Mouse (Mus musculus) thymus, adult 18-20 months (tissue): Measurements from ENCODE around the gene Gse1.

Experiments
- DNase-seq, 2 experiments: peaks; one replicate each; pipeline ENCODE4 v3.0.0; 2022; ENCODE audit warnings: mixed read lengths in 2 of 2

Gene Gse1

DNA sequence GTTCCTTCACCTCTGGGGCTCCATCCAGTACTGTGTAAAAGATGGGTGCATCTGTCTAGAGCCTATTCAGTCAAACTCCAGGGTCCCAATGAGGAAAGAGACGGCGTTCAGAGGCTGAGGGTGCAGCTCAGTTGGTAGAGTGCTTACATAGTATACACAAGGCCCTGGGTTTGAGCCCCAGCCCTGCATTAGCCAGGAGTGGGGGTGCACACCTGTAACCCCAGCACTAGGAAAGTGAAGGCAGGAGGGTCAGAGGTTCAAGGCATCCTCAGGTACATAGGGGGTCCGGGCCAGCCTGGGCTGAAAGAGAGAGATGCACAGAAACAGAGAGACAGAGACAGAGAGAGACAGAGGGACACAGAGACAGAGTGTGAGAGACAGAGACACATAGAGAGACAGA, 15.0 kb upstream of the Gse1 start:
- no peak for DNase-seq

DNA sequence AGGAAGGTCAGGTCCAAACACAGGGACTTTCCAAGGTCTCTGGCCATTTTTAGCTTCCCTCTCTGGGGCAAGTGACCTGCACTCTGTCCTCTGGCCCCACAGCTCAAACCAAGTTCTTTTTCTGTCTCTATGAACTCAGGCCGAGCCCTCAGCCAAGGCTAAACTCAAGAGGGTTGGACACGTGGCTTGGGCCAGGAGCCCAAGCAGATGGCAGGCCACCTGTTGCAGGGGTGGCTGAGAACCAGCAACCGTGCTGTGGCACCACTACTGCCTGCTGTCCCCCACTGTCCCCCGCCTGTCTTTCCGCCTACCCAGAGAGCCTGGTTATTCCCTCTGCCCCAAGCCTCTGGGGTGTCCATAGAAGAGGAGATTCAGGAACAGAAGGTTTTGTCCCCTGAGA, 14.3 kb upstream of the Gse1 start:
- DNase-seq, result no peak

DNA sequence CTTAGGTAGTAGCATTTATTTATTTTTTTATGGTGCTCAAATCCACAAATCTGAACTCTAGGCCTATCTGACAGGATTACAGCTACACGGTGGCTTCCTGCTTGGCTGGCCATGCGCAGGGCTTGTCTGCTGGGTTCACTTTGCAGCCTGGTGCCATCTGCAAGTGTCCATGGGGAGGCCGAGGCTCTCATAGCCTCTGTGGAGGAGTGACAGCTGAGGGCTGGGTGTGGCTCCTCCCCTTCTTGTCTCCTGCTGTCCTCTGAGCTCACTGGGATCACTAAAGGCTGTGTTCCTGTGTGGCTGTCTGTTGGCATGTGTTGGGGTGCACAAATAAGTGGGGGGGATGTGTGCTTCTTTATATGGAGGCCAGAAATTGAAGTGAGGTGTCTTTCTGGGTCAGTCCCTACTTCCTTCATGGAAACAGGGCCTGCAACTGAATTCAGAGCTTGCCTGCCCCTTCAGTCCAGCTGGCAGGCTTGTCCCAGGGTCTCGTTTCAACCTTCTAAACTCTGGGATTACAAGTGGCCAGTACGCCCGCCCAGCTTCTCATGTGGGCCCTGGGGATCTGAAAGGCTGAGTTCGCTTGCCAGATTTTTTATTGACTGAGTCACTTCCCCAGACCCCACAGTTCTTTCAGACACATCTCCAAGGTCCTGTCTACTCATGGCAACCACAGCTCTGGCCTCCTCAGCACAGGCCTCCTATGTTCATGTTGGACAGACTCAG, 12.7 kb upstream of the Gse1 start:
- DNase-seq, result no peak

- no peak for DNase-seq
These were observed 11.1 kb upstream of the Gse1 start for GRCm38 (mm10) chr8:120216855-120217830.

DNA sequence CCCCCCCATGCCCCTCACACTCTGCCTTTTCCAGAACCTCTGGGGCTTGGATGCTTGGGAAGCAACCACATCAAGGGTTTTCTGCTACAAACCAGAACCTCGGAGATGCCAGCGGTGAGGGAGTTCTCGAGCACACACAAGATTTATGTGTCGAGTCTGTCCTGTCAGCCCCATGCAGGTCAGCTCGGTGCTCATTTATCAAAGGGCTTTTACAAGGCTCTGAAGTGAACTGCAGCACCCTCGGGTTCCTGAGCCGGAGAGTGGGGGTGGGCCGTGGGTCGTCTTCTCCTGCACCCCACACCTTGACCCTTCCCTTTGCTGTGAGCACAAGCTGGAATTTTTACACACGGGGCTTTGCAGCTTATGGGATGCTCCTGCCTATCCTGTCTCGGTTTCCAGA, 5.7 kb upstream of the Gse1 start:
- DNase-seq, result no peak

- DNase-seq, result no peak
These were observed 3.5 kb upstream of the Gse1 start for GRCm38 (mm10) chr8:120224521-120225420.

GRCm38 (mm10) chr8:120225421-120226151, 2.7 kb upstream of the Gse1 start:
- DNase-seq, result no peak

- DNase-seq, result no peak
These were observed 1.3 kb upstream of the Gse1 start for GRCm38 (mm10) chr8:120226700-120227577.

DNA sequence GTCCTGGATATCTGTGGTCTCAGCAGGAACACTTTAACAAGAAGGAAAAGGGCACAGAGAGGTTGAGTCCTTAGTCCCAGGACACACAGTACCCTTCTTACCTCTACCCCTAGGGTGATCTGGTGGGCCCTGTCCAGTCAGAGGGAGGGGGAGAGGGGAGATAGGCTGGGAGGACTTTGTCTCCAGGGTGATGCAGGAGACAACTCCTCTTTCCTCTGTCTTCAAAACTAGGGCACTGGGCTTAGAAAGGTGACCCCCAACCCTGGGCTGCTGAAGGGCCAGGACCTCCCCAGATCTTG, 729 bp upstream of the Gse1 start:
- DNase-seq, result no peak

DNA sequence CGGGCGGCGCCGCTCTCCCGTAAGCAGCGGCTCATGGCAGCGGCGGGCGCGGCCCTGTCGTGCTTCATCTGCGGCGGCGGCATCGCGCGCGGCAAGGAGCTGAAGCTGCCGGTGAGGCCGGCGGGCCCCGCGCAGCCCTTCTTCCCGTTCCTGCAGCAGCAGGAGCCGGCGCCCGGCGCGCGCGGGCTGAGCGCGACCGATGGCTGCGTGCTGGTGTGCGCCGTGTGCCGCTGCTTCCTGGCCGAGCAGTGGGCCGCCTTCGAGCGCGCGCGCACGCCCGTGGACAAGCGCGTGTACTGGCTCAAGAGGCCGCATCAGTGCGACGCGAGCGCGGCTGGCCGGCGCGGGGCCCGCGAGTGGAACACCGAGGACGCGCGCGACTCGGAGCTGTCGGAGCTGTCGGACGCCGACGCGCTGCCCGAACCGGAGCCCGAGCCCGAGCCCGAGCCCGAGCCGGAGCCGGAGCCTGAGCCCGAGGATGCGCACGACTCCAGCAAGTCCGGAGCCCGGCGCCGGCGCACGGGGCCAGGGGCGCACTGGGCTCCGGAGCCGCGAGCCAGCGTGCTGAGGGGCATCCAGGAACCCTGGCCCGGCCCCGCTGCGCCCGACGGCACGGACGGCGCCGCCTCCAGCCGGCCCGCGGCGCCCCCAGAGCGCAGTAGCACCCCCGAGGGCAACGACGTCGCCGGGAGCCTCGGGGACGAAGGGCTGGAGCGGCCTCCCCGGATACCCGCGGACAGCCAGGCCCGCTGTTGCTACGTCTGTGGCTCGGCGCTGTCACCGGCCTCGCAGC, 721 bp downstream of the Gse1 start:
- no peak for DNase-seq

DNA sequence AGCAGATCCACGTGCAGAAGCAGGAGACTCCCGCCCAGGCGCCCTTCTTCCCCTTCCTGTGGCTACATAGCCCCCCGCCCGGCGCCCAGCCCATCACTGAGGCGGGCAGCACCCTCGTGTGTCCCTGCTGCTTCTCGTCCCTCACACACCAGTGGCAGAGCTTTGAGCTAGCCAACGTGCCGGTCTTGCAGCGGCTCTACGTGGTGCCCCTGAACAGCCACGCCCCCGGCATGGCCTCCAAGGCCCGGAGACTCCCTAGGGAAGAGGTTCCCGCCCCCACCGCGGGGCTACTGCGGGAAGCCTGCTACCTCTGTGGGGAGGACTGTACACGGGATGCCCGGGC, 1.3 kb downstream of the Gse1 start:
- no peak for DNase-seq

DNA sequence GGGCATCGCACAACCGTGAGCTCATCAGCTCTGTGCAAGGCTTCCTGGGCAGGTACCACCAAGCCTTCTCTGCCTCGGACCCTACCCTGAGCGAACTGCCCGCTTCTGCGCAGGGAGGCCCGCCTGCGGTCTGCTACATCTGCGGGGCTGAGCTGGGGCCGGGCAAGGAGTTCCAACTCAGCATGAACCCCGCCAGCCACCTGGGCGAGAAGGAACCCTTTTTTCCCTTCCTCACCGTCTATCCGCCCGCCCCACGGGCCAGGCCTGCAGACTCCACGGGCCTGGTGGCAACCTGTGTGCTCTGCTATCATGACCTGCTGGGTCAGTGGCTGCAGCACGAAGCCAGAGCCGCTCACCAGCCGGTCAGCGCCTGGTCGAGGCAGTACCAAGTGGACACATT, 1.8 kb downstream of the Gse1 start:
- no peak for DNase-seq

- DNase-seq, result no peak
These were observed 2.7 kb downstream of the Gse1 start for GRCm38 (mm10) chr8:120230715-120231614.

DNA sequence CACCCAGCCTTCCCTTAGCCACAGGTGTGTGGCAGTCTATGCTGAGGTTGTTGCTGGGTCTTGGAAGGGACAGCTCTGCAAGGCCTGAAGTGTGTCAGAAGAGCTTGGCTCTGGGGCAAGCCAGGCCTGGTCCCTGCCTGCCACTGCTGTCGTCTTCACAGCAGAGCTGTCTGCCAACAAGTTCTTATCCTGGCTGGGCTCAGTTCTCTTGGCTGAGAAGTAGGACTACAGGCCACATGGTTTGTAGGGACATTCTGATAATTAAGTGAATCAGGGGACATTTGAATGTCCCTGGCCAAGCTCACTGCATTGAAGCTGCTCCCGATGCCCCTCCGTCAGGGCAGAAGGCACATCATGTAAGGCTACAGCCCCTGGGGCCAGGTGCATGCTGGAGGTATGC, 3.6 kb downstream of the Gse1 start:
- DNase-seq, result no peak

DNA sequence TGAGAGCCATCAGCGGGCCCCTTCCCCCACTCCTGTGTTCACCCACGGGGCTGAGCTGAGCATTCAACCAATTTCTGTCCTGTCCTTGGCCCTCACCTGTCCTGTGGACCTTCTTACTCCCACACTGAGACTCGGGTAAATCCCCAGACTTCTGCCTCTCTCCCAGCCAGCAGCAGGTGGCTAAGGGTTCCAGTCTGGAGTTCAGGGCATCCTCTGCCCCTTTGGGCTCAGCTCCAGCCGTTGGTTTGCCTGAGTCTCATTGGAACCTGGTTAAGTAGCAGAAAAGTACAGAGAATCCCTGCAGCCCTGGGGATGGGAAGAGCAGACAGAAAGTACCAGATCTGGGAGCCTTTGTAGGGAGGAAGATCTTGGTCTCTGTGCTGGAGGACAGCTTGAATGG, 4.1 kb downstream of the Gse1 start:
- no peak for DNase-seq

- no peak for DNase-seq
These were observed 4.7 kb downstream of the Gse1 start for GRCm38 (mm10) chr8:120232913-120233312.

DNA sequence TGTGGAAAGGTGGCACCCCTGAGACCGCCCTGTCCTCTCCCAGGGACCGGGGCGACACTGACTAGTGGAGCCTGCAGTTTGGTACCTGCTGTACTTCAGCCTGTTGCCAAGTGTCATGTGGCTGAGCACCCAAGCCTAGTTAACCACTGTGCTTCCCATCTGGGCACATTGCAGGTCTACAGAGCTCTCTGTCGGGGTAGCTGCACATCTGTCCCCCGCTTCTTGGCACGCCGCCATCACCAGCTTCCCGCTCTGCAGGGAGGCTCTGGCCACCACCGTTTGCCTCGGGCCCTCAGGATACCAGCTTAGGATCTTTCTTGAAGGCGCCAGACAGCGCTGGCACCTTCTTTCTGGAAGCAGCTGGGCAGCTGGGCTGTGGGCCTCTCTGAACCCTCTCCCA, 6.2 kb downstream of the Gse1 start:
- DNase-seq, result no peak

- DNase-seq, result no peak
These were observed 6.6 kb downstream of the Gse1 start for GRCm38 (mm10) chr8:120234866-120235265.

DNA sequence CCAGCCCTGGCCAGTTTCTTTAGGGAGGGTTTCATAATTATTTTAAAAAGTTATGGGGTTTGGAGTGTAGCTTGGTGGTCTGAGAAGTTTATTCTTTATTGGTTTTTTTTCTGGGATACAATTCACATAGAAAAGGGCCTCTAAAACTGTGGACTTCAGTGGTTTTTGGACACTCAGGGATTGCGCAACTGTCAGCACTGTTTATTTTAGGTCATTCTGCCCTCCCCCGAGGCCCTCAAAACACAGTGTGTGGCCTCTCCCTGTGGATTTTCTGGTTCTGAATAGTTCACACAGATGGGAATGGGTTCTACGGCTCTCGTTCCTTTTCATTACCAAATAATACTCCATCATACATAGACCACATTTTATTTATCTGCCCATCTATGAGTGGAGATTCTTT, 15.0 kb downstream of the Gse1 start:
- no peak for DNase-seq
